Mouse (Mus musculus): ENCODE measurements around the gene Nol6. TPM values are rescaled to one million over a fixed set of nuclear protein-coding genes. Genes with fewer than 3 reads are reported as not detected.
A peak's percentile ranks its signal among the peaks of the same experiment; 100 is the strongest.

Gene Nol6
- 9.4 and 9.5 TPM in 2 replicates for polyA plus RNA-seq (2012; rRNA removed)
- polyA plus RNA-seq (2014; fragmentation: Nextera tagmentation; extraction: Ambion mirVana) = 8.5 and 10.2 TPM in 2 replicates

DNA sequence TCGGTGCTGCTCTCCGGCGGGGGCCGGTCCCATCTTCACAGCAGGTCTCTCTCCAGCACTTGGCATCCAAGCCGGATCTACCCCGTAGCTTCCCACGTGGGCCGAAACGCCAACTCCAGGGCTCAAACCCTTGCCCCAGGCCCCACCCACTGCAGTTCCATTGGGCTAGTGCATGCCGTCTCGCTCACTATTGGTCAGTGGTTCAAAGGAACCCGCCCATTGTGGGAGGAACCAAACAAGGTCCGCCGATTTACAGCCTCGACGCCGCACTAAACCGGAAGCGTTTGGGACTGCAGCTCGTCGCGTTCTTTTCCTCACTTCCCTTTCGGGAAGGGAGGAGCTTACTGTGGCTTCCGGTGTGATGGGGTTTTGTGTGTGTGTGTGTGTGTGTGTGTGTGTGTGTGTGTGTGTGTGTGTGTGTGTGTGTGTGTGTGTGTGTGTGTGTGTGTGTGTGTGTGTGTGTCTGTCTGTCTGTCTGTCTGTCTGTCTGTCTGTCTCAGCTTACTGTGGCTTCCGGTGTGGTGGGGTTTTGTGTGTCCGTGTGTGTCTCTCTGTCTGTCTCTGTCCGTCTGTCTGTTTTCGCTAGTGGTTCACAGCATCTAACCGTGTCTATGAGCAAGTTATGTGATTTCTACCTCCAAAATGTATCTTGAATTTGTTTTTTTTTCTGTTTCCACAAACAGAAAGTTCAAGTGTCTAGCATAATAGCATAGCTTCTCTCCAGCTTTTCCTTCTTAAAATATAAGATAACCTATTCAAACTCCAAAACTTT lies at the start of gene Nol6:
Gene Nol6 (minus strand): TSS at position 276 of the 772 bp plus-strand sequence.
- H3K4me3 ChIP-seq (ENCODE audit: insufficient read depth in 1 of 2, low read depth in 2 of 2, low read length in 2 of 2) = peak within 1 kb of the TSS; percentile 68 to 80
- peak within 1 kb of the TSS; percentile 57 for H3K9ac ChIP-seq (replicated peaks)
- H3K36me3 ChIP-seq (replicated peaks; ENCODE audit: control insufficient read depth, insufficient read depth, low read depth) = peaks cover 2% of the 10 kb centered on the region
- no peaks in the 10 kb centered on the region for H3K27me3 ChIP-seq (ENCODE audit: control insufficient read depth, insufficient read depth, low read length)
- WGBS (ENCODE audit: insufficient replicate concordance) = under 1% methylated on average over 28 of the region's 29 CpGs
- peak; percentile 99 for ATAC-seq (ENCODE audit: insufficient read depth)
- TF ChIP-seq EP300 (IDR thresholded peaks at IDR 0.05; ENCODE audit: low read depth) = no peak
- TF ChIP-seq CTCF (IDR thresholded peaks at IDR 0.05; ENCODE audit: low read depth) = no peak
- H3K9me3 ChIP-seq (ENCODE audit: control insufficient read depth, low read length) = no peaks in the 10 kb centered on the region
- peaks cover 4 to 6% of the 10 kb centered on the region in 2 experiments; a peak in 3 of 4 replicates for H3K4me1 ChIP-seq (replicated peaks; ENCODE audit: control insufficient read depth in 2 of 2, insufficient read depth in 2 of 2, low read length in 1 of 2)
- peak within 1 kb of the TSS; percentile 27; the same call in 1 of the 2 replicates for H3K27ac ChIP-seq
- peak within 1 kb of the TSS; percentile 82 for H3K4me2 ChIP-seq (ENCODE audit: low read depth)
- DNase-seq (ENCODE audit: low read depth in 3 of 3, low spot score in 3 of 3) = peak; percentile 99

DNA sequence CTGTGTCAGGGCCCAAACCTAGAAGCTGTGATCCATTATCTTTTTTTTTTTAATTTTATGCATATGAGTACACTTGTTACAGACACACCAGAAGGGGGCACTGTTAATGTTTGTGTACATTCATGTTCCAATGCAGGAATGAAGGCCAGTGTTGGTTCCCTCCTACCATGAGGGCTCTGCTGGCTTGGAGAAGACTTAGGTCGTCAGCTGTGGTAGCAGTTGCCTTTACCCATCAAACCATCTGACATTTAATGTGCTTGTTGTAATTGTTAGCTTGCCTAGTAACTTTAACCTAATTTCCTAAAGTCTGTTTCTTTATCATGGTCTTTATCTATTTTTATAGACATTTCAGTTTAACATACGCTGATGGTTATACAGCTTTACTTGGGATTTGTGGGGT lies 46.7 kb upstream of the Nol6 start:
- H3K9ac ChIP-seq (replicated peaks) = no peak overlapping the region
- no peaks in the 10 kb centered on the region for H3K9me3 ChIP-seq (ENCODE audit: control insufficient read depth, low read length)
- ATAC-seq (ENCODE audit: insufficient read depth) = no peak
- DNase-seq (ENCODE audit: low read depth in 3 of 3, low spot score in 3 of 3) = no peak
- H3K27ac ChIP-seq = no peak overlapping the region
- peaks cover 10% of the 10 kb centered on the region for H3K36me3 ChIP-seq (replicated peaks; ENCODE audit: control insufficient read depth, insufficient read depth, low read depth)
- no peak overlapping the region for H3K4me2 ChIP-seq (ENCODE audit: low read depth)
- 80% methylated on average over 2 of the region's 2 CpGs for WGBS (ENCODE audit: insufficient replicate concordance)
- H3K27me3 ChIP-seq (ENCODE audit: control insufficient read depth, insufficient read depth, low read length) = no peaks in the 10 kb centered on the region
- H3K4me3 ChIP-seq (ENCODE audit: insufficient read depth in 1 of 2, low read depth in 2 of 2, low read length in 2 of 2) = no peak overlapping the region
- TF ChIP-seq EP300 (IDR thresholded peaks at IDR 0.05; ENCODE audit: low read depth) (no peak), CTCF (IDR thresholded peaks at IDR 0.05; ENCODE audit: low read depth) (no peak)
- H3K4me1 ChIP-seq (replicated peaks; ENCODE audit: control insufficient read depth in 2 of 2, insufficient read depth in 2 of 2, low read length in 1 of 2) = 0 out of 4 replicates have a peak, but pooled peaks cover 0 to 2% of the 10 kb centered on the region in 2 experiments

DNA sequence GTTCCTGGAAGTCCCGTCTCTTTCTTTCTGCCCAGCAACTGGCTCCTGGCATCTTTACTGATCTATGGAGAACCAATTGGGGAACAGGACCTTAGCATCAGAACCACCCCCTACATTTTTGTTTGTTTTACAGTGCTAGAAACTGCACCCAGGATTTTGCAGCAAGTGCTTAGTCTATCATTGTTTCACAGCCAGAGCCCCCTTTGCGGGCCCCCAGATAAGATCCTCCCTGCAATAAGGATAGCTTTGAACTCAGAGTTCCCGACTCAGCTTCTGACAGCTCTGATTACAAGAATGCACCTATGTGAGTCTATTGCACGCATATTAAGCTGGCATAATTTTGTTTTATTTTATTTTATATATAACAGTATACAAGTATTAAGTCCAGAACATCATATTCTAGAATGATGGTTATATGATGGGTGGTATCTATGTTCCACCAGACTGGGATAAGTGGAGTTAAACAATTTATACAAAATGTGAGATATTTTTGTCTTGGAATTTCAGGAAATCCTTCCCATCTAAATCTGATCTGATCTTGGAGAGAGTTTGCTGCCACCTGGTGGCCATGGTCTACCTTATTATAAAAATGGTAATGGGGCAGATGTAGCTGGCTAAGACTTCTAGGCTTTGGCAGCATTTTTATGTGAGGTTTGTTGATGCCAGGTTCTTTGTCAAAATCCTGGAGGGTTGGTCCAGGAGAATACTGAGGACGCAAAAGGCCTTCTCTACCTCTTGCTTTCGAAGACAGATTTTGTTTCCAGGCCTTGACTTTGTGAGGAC lies 41.6 kb upstream of the Nol6 start:
- H3K36me3 ChIP-seq (replicated peaks; ENCODE audit: control insufficient read depth, insufficient read depth, low read depth) = peaks cover 5% of the 10 kb centered on the region
- H3K4me3 ChIP-seq (ENCODE audit: insufficient read depth in 1 of 2, low read depth in 2 of 2, low read length in 2 of 2) = no peak overlapping the region
- ATAC-seq (ENCODE audit: insufficient read depth) (peak; percentile 68; the same call in 1 of the 2 replicates), DNase-seq (ENCODE audit: low read depth in 3 of 3, low spot score in 3 of 3) (peak; percentile 53 to 57 (median 57))
- TF ChIP-seq CTCF (IDR thresholded peaks at IDR 0.05; ENCODE audit: low read depth) (peak; percentile 69), EP300 (IDR thresholded peaks at IDR 0.05; ENCODE audit: low read depth) (peak; percentile 65)
- WGBS (ENCODE audit: insufficient replicate concordance) = 43% methylated on average over 6 of the region's 6 CpGs
- H3K9ac ChIP-seq (replicated peaks) = no peak overlapping the region; the same call in none of the 2 replicates
- H3K9me3 ChIP-seq (ENCODE audit: control insufficient read depth, low read length) = no peaks in the 10 kb centered on the region
- no peaks in the 10 kb centered on the region for H3K27me3 ChIP-seq (ENCODE audit: control insufficient read depth, insufficient read depth, low read length)
- peak overlapping the region; percentile 37 for H3K4me2 ChIP-seq (ENCODE audit: low read depth)
- peaks cover 17% of the 10 kb centered on the region in 2 experiments for H3K4me1 ChIP-seq (replicated peaks; ENCODE audit: control insufficient read depth in 2 of 2, insufficient read depth in 2 of 2, low read length in 1 of 2)
- peak overlapping the region; percentile 65 for H3K27ac ChIP-seq

DNA sequence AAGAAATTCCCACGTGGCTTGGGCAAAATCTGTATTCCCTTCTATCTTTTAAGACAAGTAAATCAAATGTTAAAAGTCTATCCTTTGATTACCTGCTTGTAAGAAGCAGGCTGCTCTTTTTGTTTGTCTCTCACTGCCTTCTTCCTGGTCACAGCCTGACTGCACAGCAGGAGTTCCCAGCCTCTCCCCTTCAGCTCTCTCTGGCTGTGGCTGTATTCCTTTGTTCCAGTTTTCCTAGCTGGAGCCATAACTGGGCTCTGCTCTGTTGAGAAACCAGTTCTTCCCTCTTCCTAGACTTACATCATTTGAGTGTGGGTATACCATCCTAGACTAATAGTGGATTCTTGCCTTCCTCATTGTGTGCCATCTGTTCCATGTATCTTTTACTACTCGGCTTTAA lies 40.7 kb upstream of the Nol6 start:
- ATAC-seq (ENCODE audit: insufficient read depth) (0 out of 2 replicates have a peak, but pooled peaks have one; percentile 4), DNase-seq (ENCODE audit: low read depth in 3 of 3, low spot score in 3 of 3) (no peak)
- WGBS (ENCODE audit: insufficient replicate concordance) = 37% methylated on average over 2 of the region's 2 CpGs
- peak overlapping the region; percentile 65 for H3K27ac ChIP-seq
- TF ChIP-seq CTCF (IDR thresholded peaks at IDR 0.05; ENCODE audit: low read depth) (no peak), EP300 (IDR thresholded peaks at IDR 0.05; ENCODE audit: low read depth) (no peak)
- no peak overlapping the region for H3K4me2 ChIP-seq (ENCODE audit: low read depth)
- no peaks in the 10 kb centered on the region for H3K27me3 ChIP-seq (ENCODE audit: control insufficient read depth, insufficient read depth, low read length)
- H3K36me3 ChIP-seq (replicated peaks; ENCODE audit: control insufficient read depth, insufficient read depth, low read depth) = peaks cover 5% of the 10 kb centered on the region
- H3K4me3 ChIP-seq (ENCODE audit: insufficient read depth in 1 of 2, low read depth in 2 of 2, low read length in 2 of 2) = no peak overlapping the region
- no peak overlapping the region; the same call in 1 of the 2 replicates for H3K9ac ChIP-seq (replicated peaks)
- no peaks in the 10 kb centered on the region for H3K9me3 ChIP-seq (ENCODE audit: control insufficient read depth, low read length)
- H3K4me1 ChIP-seq (replicated peaks; ENCODE audit: control insufficient read depth in 2 of 2, insufficient read depth in 2 of 2, low read length in 1 of 2) = peaks cover 21 to 22% of the 10 kb centered on the region in 2 experiments
